Mouse (Mus musculus) hindbrain, embryonic 12.5 days (tissue): ENCODE data around the gene Olfr412. TPM values are rescaled to one million over a fixed set of nuclear protein-coding genes. Genes with fewer than 3 reads are reported as not detected.

Experiments
- ATAC-seq: fragments of 200-750 bp; cut with Nextera tagmentation; 2 replicates; pipeline ENCODE4 v1.8.0; 2017; ENCODE audit warnings: moderate TSS enrichment; ENCODE audit not compliant: low FRiP score
- H3K27ac ChIP-seq: fragments of 300-500 bp; sonication (generic); 2 replicates; pipeline ENCODE4 v1.5.1; 2016; ENCODE audit warnings: mild to moderate bottlenecking
- H3K27me3 ChIP-seq: fragments of 300-500 bp; sonication (generic); 2 replicates; pipeline ENCODE4 v1.6.1; 2016; ENCODE audit warnings: mild to moderate bottlenecking
- H3K36me3 ChIP-seq: fragments of 300-500 bp; sonication (generic); 2 replicates; pipeline ENCODE4 v1.6.1; 2016; ENCODE audit warnings: mild to moderate bottlenecking
- H3K4me1 ChIP-seq: fragments of 300-500 bp; sonication (generic); 2 replicates; pipeline ENCODE4 v1.6.1; 2016
- H3K4me2 ChIP-seq: fragments of 300-500 bp; sonication (generic); replicated peaks from 2 replicates; pipeline ENCODE4 v1.6.1; 2016; ENCODE audit warnings: mild to moderate bottlenecking
- H3K4me3 ChIP-seq: fragments of 300-500 bp; sonication (generic); 2 replicates; pipeline ENCODE4 v1.5.1; 2016; ENCODE audit warnings: mild to moderate bottlenecking
- H3K9ac ChIP-seq: fragments of 300-500 bp; sonication (generic); 2 replicates; pipeline ENCODE4 v1.6.1; 2016; ENCODE audit warnings: mild to moderate bottlenecking, moderate library complexity
- H3K9me3 ChIP-seq: fragments of 300-500 bp; sonication (generic); replicated peaks from 2 replicates; pipeline ENCODE4 v1.6.1; 2016; ENCODE audit warnings: mild to moderate bottlenecking
- WGBS: fragments of 180-500 bp; shearing (Covaris S2); methylation state at CpG from one replicate; pipeline ENCODE4 v1.1.7; 2016; 5-methylcytosine and 5-hydroxymethylcytosine counted together
- polyA plus RNA-seq: library from polyadenylated mRNA; unstranded; fragments of >200 nt; fragmentation: Nextera tagmentation; extraction: Ambion mirVana; gene quantifications from 2 replicates; pipeline ENCODE4 v1.2.1, GENCODE M21; 2016

Gene Olfr412
- not detected in 2 replicates for polyA plus RNA-seq

GRCm38 (mm10) chr11:74361769-74362168 lies at the start of gene Olfr412:
Gene Olfr412 (plus strand): TSS chr11:74362069.
- H3K27ac ChIP-seq: no peak within 1 kb of the TSS
- H3K4me1 ChIP-seq: no peaks in the 10 kb centered on the region
- 77% methylated on average over 1 of the region's 1 CpGs for WGBS
- H3K9me3 ChIP-seq: no peaks in the 10 kb centered on the region
- no peaks in the 10 kb centered on the region for H3K27me3 ChIP-seq
- H3K9ac ChIP-seq: no peak within 1 kb of the TSS
- no peaks in the 10 kb centered on the region for H3K36me3 ChIP-seq
- H3K4me3 ChIP-seq: no peak within 1 kb of the TSS
- no peak for ATAC-seq
- no peak within 1 kb of the TSS for H3K4me2 ChIP-seq

- WGBS: 88% methylated on average over 2 of the region's 2 CpGs
- Histone ChIP-seq H3K4me2 (no peak overlapping the region), H3K9me3 (no peaks in the 10 kb centered on the region; the same call in 1 of the 2 replicates), H3K27ac (no peak overlapping the region), H3K4me1 (no peaks in the 10 kb centered on the region), H3K27me3 (no peaks in the 10 kb centered on the region), H3K36me3 (no peaks in the 10 kb centered on the region), H3K4me3 (no peak overlapping the region), H3K9ac (no peak overlapping the region)
- ATAC-seq: no peak
These were observed 35.8 kb upstream of the Olfr412 start for GRCm38 (mm10) chr11:74326044-74326443.

GRCm38 (mm10) chr11:74328781-74329180 lies 33.1 kb upstream of the Olfr412 start:
- Histone ChIP-seq H3K9ac (no peak overlapping the region), H3K36me3 (no peaks in the 10 kb centered on the region), H3K4me2 (no peak overlapping the region), H3K4me3 (no peak overlapping the region), H3K27me3 (no peaks in the 10 kb centered on the region), H3K4me1 (no peaks in the 10 kb centered on the region), H3K9me3 (no peaks in the 10 kb centered on the region; the same call in 1 of the 2 replicates), H3K27ac (no peak overlapping the region)
- no peak for ATAC-seq

- Histone ChIP-seq H3K27ac (no peak within 1 kb of the TSS), H3K36me3 (no peaks in the 10 kb centered on the region), H3K4me1 (no peaks in the 10 kb centered on the region), H3K9ac (no peak within 1 kb of the TSS), H3K4me2 (no peak within 1 kb of the TSS), H3K27me3 (no peaks in the 10 kb centered on the region), H3K9me3 (no peaks in the 10 kb centered on the region), H3K4me3 (no peak within 1 kb of the TSS)
- no peak for ATAC-seq
- 85% methylated on average over 6 of the region's 6 CpGs for WGBS
These were observed 23.9 kb upstream of the Olfr412 start, which contains the start of gene Olfr410 for GRCm38 (mm10) chr11:74337931-74338330. Gene Olfr410 (minus strand): TSS chr11:74338031.

- Histone ChIP-seq H3K9ac (no peak within 1 kb of the TSS), H3K36me3 (no peaks in the 10 kb centered on the region), H3K4me1 (no peaks in the 10 kb centered on the region), H3K4me2 (no peak within 1 kb of the TSS), H3K4me3 (no peak within 1 kb of the TSS), H3K27me3 (no peaks in the 10 kb centered on the region), H3K27ac (no peak within 1 kb of the TSS), H3K9me3 (no peaks in the 10 kb centered on the region)
- ATAC-seq: no peak
- 81% methylated on average over 3 of the region's 3 CpGs for WGBS
These were observed 9.3 kb upstream of the Olfr412 start, which contains the start of gene Olfr411 for GRCm38 (mm10) chr11:74352550-74352949. Gene Olfr411 (minus strand): TSS chr11:74352650.

- H3K9ac ChIP-seq: no peak overlapping the region
- H3K4me2 ChIP-seq: no peak overlapping the region
- peak; percentile 64 for ATAC-seq
- H3K4me1 ChIP-seq: no peaks in the 10 kb centered on the region
- peaks cover 8% of the 10 kb centered on the region; the same call in 1 of the 2 replicates for H3K27me3 ChIP-seq
- no peaks in the 10 kb centered on the region for H3K36me3 ChIP-seq
- no peak overlapping the region for H3K27ac ChIP-seq
- no peaks in the 10 kb centered on the region for H3K9me3 ChIP-seq
- WGBS: 12% methylated on average over 22 of the region's 22 CpGs
- no peak overlapping the region for H3K4me3 ChIP-seq
These were observed 9.7 kb downstream of the Olfr412 start for GRCm38 (mm10) chr11:74371393-74372100.

GRCm38 (mm10) chr11:74376847-74377246 lies 15.0 kb downstream of the Olfr412 start:
- peaks cover 4% of the 10 kb centered on the region; the same call in 1 of the 2 replicates for H3K27me3 ChIP-seq
- no peaks in the 10 kb centered on the region for H3K36me3 ChIP-seq
- no peaks in the 10 kb centered on the region for H3K9me3 ChIP-seq
- no peak overlapping the region for H3K9ac ChIP-seq
- 75% methylated on average over 3 of the region's 3 CpGs for WGBS
- no peak overlapping the region for H3K27ac ChIP-seq
- no peak overlapping the region for H3K4me2 ChIP-seq
- H3K4me3 ChIP-seq: no peak overlapping the region
- H3K4me1 ChIP-seq: no peaks in the 10 kb centered on the region
- ATAC-seq: peak; percentile 77

GRCm38 (mm10) chr11:74379166-74379873 lies 17.5 kb downstream of the Olfr412 start:
- H3K36me3 ChIP-seq: no peaks in the 10 kb centered on the region
- H3K4me2 ChIP-seq: no peak overlapping the region
- 64% methylated on average over 4 of the region's 4 CpGs for WGBS
- no peaks in the 10 kb centered on the region for H3K27me3 ChIP-seq
- no peak overlapping the region for H3K4me3 ChIP-seq
- no peak overlapping the region for H3K27ac ChIP-seq
- H3K4me1 ChIP-seq: no peaks in the 10 kb centered on the region
- H3K9ac ChIP-seq: no peak overlapping the region
- ATAC-seq: no peak
- H3K9me3 ChIP-seq: no peaks in the 10 kb centered on the region

- ATAC-seq: no peak
- no peak overlapping the region for H3K9ac ChIP-seq
These were observed 23.8 kb downstream of the Olfr412 start for GRCm38 (mm10) chr11:74385674-74386073.

GRCm38 (mm10) chr11:74387203-74387602 lies 25.3 kb downstream of the Olfr412 start:
- no peak overlapping the region for H3K4me3 ChIP-seq
- no peaks in the 10 kb centered on the region; the same call in 1 of the 2 replicates for H3K27me3 ChIP-seq
- no peak overlapping the region for H3K9ac ChIP-seq
- 0 out of 2 replicates have a peak, but pooled peaks cover 10% of the 10 kb centered on the region for H3K36me3 ChIP-seq
- H3K27ac ChIP-seq: no peak overlapping the region
- WGBS: 75% methylated on average over 5 of the region's 5 CpGs
- no peaks in the 10 kb centered on the region for H3K4me1 ChIP-seq
- ATAC-seq: no peak
- H3K9me3 ChIP-seq: no peaks in the 10 kb centered on the region
- no peak overlapping the region for H3K4me2 ChIP-seq

More at GRCm38 (mm10) chr11:74385674-74386073, 23.8 kb downstream of the Olfr412 start:
- Histone ChIP-seq H3K4me1 (no peaks in the 10 kb centered on the region), H3K27me3 (no peaks in the 10 kb centered on the region; the same call in 1 of the 2 replicates), H3K9me3 (no peaks in the 10 kb centered on the region), H3K36me3 (0 out of 2 replicates have a peak, but pooled peaks cover 3% of the 10 kb centered on the region), H3K4me3 (no peak overlapping the region), H3K27ac (no peak overlapping the region), H3K4me2 (no peak overlapping the region)
- 83% methylated on average over 9 of the region's 9 CpGs for WGBS

GRCm38 (mm10) chr11:74391899-74392298 lies 30.0 kb downstream of the Olfr412 start:
- WGBS: 92% methylated on average over 11 of the region's 11 CpGs

GRCm38 (mm10) chr11:74392903-74393302 lies 31.0 kb downstream of the Olfr412 start:
- Histone ChIP-seq H3K36me3 (0 out of 2 replicates have a peak, but pooled peaks cover 7% of the 10 kb centered on the region), H3K27me3 (no peaks in the 10 kb centered on the region), H3K4me3 (no peak overlapping the region), H3K9ac (no peak overlapping the region), H3K9me3 (no peaks in the 10 kb centered on the region), H3K4me2 (no peak overlapping the region), H3K27ac (no peak overlapping the region), H3K4me1 (peaks cover 14% of the 10 kb centered on the region)
- 82% methylated on average over 6 of the region's 6 CpGs for WGBS
- no peak for ATAC-seq

More at GRCm38 (mm10) chr11:74391899-74392298, 30.0 kb downstream of the Olfr412 start:
- H3K4me2 ChIP-seq: no peak overlapping the region
- ATAC-seq: no peak
- no peak overlapping the region for H3K4me3 ChIP-seq
- H3K36me3 ChIP-seq: 0 out of 2 replicates have a peak, but pooled peaks cover 10% of the 10 kb centered on the region
- H3K27ac ChIP-seq: no peak overlapping the region
- no peak overlapping the region for H3K9ac ChIP-seq
- no peaks in the 10 kb centered on the region; the same call in 1 of the 2 replicates for H3K27me3 ChIP-seq
- H3K4me1 ChIP-seq: peaks cover 14% of the 10 kb centered on the region
- no peaks in the 10 kb centered on the region for H3K9me3 ChIP-seq
